Mouse (Mus musculus): ENCODE measurements around the gene Slc22a20.

DNA sequence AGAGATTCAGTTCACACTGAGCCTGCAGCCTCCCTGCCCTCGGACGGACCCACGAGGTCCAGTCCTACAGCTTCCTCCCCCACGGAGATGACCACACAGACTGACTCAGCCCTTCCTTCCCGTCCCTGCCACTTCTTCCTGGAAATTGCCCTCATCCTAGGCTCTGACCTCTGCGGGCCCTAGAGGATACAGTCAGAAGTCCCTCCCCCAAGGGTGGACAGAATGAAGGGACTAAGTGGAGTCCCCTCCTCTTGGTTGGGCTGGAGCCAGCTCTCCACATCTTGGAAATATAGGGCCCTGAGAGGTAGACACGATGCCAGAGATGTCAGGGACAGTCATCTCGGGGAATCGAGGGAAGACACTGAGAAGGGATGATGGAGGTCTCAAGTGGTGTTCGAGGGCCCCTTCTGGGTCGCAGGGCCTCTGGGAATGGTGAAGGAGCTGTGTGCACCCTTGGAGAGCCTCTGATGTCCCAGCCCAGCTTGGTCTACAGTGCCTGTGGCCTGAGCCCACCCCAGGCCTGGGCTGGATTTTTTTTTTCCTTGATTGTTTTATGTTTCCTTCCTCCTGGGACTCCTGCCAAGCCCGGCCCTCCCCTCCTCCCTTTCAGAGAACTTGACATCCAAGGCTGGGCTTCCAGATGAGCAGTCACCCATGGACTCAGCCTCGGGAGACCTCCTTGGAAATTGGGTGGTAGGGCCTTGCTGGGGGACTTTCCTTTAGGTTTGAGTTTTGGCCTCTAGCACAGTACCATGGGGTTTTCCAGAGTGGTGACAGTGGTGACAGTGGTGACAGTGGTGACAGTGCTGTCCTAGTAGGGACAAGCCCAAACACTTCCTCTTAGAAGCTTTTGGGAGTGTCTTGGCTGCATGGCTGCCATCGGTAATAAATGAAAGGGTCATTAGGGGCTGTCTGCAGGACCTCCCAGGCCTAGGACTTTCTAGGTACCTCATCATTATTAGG lies 56.0 kb downstream of the Slc22a20 start:
- TF ChIP-seq POLR2A (IDR thresholded peaks at IDR 0.05; ENCODE audit: borderline replicate concordance, extremely low read depth, low read depth, low read length) (peak; percentile 38; the same call in 1 of the 2 replicates), CTCF (IDR thresholded peaks at IDR 0.05; ENCODE audit: insufficient read depth, low read length) (no peak)
